Mouse (Mus musculus): ENCODE measurements around the gene Cacnb1.
A peak's percentile ranks its signal among the peaks of the same experiment; 100 is the strongest.

Cacnb1 gene

GRCm38 (mm10) chr11:98040975-98041374, 18.1 kb upstream of the Cacnb1 start:
- no peak for DNase-seq (ENCODE audit: low read depth, low spot score)

- DNase-seq (ENCODE audit: low read depth, low spot score) = no peak
Observed at GRCm38 (mm10) chr11:98037871-98038270, 15.0 kb upstream of the Cacnb1 start.

- DNase-seq (ENCODE audit: low read depth, low spot score) = no peak
Observed at GRCm38 (mm10) chr11:98035977-98036377, 13.1 kb upstream of the Cacnb1 start.

DNA sequence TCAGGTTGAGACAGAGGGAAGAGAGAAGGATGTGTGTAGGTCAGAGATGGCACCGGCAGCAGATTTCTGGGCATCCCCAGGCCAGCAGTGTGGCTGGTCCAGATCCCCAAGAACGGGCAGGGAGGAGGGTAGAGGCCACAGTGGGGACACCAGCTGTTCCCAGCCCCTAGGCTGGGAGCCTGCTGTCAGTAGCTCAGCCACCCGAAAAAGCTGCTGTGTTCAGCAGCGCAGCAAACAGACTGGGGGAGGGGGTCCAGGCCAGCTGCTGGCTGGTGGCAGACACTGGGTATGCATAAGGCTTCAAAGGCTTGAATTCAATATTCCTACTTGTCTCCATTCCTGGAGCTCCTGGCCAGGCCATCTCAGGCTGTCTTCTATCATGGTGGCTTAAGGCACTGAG, 12.0 kb upstream of the Cacnb1 start:
- DNase-seq (ENCODE audit: low read depth, low spot score) = no peak

DNA sequence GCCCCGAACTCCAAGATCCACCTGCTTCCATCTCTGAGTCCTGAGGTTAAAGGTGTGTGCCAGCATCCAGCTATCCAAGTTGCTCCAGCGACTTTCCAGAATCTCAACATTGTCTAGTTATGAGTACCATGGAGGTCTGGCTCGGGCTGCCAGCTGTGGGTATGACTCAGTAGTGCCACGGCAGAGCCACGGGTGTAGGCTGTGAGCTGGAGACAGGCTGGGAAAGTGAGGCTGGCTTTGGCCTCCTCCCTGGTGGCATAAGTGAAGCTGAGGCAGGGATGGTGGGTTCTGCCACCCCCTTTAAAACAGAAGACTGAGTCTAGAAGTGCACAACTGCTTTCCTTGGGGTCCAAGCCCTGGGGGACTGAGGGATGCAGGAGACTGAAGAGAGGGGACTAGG, 11.2 kb upstream of the Cacnb1 start:
- no peak for DNase-seq (ENCODE audit: low read depth, low spot score)

DNA sequence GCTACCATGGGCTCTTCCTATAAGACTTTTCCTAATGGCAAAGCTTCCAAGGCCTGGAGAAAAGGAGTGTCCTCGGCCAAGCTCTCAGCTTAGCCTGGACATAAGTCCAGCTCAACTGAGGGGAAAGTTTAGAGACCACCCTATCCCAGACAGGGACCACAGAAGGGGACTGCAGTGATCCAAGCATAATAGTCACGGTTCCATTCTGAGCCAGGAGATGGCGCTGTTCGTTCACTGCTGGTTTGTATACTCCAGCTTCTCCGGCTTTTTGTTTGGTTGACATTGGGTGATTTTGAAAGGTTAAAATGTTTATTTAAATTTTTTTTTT, 8.6 kb upstream of the Cacnb1 start:
- no peak for DNase-seq (ENCODE audit: low read depth, low spot score)

GRCm38 (mm10) chr11:98030701-98031442, 8.0 kb upstream of the Cacnb1 start:
- DNase-seq (ENCODE audit: low read depth, low spot score) = no peak

DNA sequence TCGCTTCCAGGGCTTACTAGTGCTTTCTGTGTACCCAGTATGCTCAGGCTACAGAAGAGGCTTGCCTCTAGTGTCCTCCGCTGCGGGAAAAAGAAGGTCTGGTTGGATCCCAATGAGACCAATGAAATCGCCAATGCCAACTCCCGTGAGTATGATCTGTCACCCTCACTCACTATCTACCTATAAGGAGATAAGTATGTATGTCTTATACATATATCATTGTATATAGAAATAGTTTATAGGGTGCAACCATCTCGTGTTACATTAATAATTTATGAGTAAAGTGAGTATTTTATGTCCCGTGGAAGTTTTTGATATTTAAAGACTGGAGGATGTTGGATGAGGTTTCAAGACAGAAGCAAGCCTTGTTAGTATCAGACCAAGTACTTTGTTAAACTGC, 5.0 kb upstream of the Cacnb1 start:
- no peak for DNase-seq (ENCODE audit: low read depth, low spot score)

- no peak for DNase-seq (ENCODE audit: low read depth, low spot score)
Observed at GRCm38 (mm10) chr11:98027297-98027688, 4.5 kb upstream of the Cacnb1 start.

GRCm38 (mm10) chr11:98026570-98027296, 3.9 kb upstream of the Cacnb1 start, which contains the start of gene Rpl19:
TSS of gene Rpl19 (plus strand) at chr11:98026710.
- peak; percentile 96 for DNase-seq (ENCODE audit: low read depth, low spot score)

DNA sequence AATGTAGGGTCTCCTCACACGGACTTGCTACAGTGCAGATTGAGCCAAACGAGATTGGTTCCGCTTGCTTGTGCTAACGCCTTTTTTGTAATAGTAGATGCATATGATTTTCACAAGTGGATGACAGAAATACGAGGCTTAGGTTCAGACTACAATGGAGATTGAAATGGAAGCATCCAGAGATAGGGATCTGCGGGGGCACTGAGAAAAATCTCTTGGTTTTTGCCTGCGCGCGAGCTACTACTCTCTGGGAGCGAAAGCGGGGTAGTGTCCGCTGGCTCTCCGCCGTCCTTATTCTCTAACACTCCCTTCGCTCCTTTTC, 3.4 kb upstream of the Cacnb1 start:
- no peak for DNase-seq (ENCODE audit: low read depth, low spot score)

DNA sequence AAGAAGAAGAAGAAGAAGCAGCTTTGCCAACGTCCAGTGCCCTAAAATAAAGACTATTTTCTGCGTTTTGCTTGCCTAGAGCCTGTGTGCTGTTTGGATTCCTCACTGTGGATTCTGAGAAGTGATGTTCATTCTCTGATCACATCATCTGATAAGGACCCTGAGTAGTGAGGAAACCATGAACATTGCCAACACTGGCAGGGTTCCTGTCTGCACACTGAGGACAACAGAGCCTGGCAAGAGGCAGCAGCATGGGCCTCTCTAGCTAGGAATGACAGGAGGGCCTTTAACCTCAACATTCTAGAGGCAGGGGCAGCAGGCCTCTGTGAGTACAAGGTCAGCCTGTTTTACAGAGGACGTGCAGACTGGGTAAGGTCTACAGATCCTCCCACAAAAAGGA, 1.7 kb upstream of the Cacnb1 start:
- DNase-seq (ENCODE audit: low read depth, low spot score) = no peak

- DNase-seq (ENCODE audit: low read depth, low spot score) = no peak
Observed at GRCm38 (mm10) chr11:98022253-98022554, 630 bp downstream of the Cacnb1 start.

GRCm38 (mm10) chr11:98021565-98022252, 1.1 kb downstream of the Cacnb1 start:
- DNase-seq (ENCODE audit: low read depth, low spot score) = no peak

DNA sequence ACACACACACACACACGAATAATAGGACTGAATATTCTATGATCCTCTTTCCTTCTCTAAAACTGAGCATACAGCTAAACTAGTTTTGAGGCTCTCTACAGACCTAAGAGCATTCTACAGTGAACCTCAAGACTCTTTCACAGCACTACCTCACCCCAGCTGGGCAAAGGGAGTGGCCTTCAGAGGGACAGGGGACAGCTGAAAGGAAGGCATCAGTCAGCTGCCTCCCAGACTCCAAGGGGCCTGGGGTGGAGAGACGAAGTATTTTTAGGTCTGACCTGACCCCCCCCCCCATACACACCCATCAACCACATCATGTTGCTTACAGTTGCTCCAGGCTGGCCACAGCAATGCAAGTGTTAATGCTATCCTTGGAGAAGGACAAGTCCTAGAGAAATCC, 1.7 kb downstream of the Cacnb1 start:
- no peak for DNase-seq (ENCODE audit: low read depth, low spot score)

GRCm38 (mm10) chr11:98020710-98021109, 2.1 kb downstream of the Cacnb1 start:
- DNase-seq (ENCODE audit: low read depth, low spot score) = no peak

- DNase-seq (ENCODE audit: low read depth, low spot score) = no peak
Observed at GRCm38 (mm10) chr11:98019883-98020610, 2.8 kb downstream of the Cacnb1 start.

DNA sequence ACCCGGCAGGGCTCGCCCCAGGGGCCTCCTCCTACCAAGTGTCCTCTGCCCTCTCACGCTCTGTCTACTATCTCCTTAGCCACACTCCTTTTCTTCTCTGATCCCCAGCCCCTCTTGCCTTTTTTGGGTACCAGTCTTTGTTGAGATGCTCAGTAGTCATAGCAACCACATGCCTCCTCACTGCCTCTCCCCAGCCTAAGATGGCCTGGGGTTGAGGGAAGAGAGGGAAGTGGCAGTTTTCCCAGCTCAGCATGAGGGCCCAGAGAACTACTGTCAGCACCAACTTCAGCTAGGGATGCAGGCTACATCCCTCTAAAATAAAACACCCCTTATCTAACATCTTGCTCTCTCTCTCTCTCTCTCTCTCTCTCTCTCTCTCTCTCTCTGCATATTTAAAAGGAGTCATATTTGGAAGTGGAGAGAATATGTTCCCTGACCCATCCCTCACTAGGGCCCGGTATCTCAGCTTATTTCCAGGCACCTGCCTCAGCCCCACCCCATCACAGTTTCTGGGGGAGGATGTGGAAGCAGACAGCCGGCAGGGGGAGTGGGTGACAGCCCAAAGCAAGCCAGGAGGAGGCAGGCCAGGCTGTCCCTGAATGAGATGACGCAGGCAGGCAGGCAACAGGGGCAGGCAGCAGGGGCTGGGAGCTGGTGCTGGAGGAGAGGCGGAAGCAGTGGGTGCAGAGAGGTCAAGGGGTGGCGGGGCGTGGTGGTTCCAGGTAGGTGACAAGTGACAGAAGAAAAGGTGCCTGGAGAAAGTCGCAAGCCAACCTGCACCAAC, 3.8 kb downstream of the Cacnb1 start:
- no peak for DNase-seq (ENCODE audit: low read depth, low spot score)

DNA sequence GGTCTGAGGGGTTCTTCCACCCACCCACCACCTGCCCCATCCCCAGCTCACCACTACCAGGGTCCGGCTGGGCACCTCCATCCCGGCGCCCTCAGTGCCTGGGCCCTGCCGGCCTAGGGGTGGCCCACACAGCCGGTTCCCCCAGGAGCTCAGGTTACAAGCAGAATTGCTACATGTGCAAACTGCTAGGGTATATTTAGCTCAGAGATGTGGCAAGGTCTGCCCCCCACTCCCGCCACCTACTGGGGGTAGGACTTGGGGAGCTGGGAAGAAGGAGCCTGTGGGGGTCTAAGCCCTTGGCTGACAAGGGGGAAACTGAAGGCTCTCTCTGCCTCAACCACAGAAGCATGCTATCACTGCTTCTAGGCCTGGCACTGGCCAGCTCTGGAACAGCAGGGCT, 4.6 kb downstream of the Cacnb1 start:
- DNase-seq (ENCODE audit: low read depth, low spot score) = peak; percentile 81

GRCm38 (mm10) chr11:98016824-98017223, 6.0 kb downstream of the Cacnb1 start:
- DNase-seq (ENCODE audit: low read depth, low spot score) = peak; percentile 92

DNA sequence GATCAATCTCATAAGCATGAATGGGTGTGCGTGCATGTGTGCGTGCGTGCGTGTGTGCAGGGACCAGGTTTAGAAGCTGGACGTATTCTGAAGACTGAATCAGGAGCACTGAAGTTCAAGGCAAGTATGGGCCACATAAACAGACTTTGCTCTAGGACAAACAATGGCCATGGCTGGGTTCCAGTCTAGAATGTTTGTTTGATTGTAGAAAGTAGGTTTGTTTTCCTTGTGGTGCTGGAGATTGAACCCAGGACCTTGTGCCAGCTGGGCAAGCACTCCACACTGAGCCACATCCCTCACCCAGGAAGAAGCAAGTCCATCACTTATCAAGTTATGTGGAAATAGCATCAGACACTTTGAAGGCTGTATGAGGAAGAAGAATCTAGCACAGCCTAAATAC, 6.7 kb downstream of the Cacnb1 start:
- DNase-seq (ENCODE audit: low read depth, low spot score) = no peak

- DNase-seq (ENCODE audit: low read depth, low spot score) = no peak
Observed at GRCm38 (mm10) chr11:98012831-98013230, 10.0 kb downstream of the Cacnb1 start.
